Mouse (Mus musculus): ENCODE measurements around the gene Ano1. TPM values are rescaled to one million over a fixed set of nuclear protein-coding genes. Genes with fewer than 3 reads are reported as not detected.

Ano1 gene
- total and polyA plus RNA-seq, 2 experiments from 2014 or later = 7.5 to 11.6 TPM

DNA sequence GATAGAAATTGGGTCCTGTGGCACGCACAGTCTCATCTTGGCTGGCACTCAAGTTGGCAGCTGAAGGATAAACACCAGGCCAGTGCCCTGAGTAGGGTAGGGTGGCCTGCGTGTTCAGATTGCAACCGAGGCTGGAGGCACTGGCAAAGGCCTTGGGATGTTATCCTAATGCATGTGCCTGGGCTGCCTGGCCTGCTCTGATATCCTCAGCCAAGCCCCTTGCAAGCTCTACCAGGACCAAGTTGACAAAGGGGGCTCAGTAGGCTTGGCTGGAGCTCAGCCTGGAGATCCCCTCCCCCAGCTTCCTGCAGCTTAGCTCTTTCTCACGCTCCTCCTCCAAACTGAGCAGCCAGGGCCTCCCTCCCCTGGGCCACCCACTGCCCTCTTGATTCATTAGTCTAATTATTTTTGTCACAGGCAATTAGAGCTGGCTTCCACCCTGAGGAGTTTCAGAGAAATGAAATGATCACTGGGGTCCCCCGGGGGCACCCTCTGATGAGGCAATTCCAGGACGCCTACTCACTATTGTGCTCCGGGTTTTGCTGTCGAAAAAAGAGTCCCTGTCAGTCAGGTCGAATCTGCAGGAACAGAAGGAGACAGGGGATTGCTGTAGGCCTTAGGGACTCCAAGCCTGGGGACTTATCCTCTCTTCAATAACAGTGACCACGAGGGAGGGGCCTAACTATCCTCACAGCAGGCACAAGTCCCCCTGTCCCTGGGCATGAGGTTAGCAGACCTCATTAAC, 97.9 kb downstream of the Ano1 start:
- WGBS = 13% methylated on average over 10 of the region's 10 CpGs

DNA sequence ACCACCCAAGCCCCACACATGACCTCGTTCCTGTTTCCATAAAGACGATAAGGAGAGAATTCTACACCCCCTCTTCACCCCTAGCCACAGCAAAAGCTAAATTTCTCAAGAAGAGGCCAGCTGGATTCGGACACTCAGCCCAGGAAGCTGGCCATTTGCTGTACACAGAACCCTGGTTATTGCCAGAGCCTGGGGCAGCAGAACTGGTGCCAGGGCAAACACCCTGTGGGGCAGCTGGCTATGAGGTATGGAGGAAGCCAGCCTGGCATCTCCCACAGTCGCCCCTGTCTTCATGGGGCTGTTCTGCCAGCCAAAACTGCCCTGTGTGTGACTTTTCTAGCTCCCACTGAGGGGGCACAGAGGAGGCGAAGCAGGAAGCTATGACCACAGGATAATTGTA, 104.2 kb downstream of the Ano1 start:
- H3K4me1 ChIP-seq (ENCODE audit: insufficient read depth, low read length) = no peaks in the 10 kb centered on the region
- TF ChIP-seq CTCF (IDR thresholded peaks at IDR 0.05) = no peak
- H3K9me3 ChIP-seq (ENCODE audit: low read length) = no peaks in the 10 kb centered on the region
- H3K27ac ChIP-seq (ENCODE audit: low read depth, low read length) = no peak overlapping the region
- H3K4me3 ChIP-seq (ENCODE audit: low read depth, low read length) = no peak overlapping the region
- H3K4me2 ChIP-seq (ENCODE audit: low read depth, low read length, poor library complexity, severe bottlenecking) = no peak overlapping the region
- H3K36me3 ChIP-seq (ENCODE audit: insufficient read depth, low read length) = no peaks in the 10 kb centered on the region
- ATAC-seq (ENCODE audit: low FRiP score) (no peak), DNase-seq (ENCODE audit: low spot score) (peak; percentile 26)
- no peaks in the 10 kb centered on the region for H3K27me3 ChIP-seq (ENCODE audit: insufficient read depth, low read length)
- WGBS = 81% methylated on average over 5 of the region's 5 CpGs
- H3K9ac ChIP-seq (replicated peaks; ENCODE audit: low read length, poor library complexity, severe bottlenecking) = no peak overlapping the region

More for the DNA sequence above, 97.9 kb downstream of the Ano1 start:
- Histone ChIP-seq H3K36me3 (ENCODE audit: insufficient read depth, low read length) (no peaks in the 10 kb centered on the region), H3K4me1 (ENCODE audit: insufficient read depth, low read length) (no peaks in the 10 kb centered on the region), H3K4me3 (ENCODE audit: low read depth, low read length) (no peak overlapping the region), H3K27ac (ENCODE audit: low read depth, low read length) (peak overlapping the region; percentile 59), H3K9me3 (ENCODE audit: low read length) (no peaks in the 10 kb centered on the region), H3K4me2 (ENCODE audit: low read depth, low read length, poor library complexity, severe bottlenecking) (no peak overlapping the region), H3K9ac (replicated peaks; ENCODE audit: low read length, poor library complexity, severe bottlenecking) (no peak overlapping the region), H3K27me3 (ENCODE audit: insufficient read depth, low read length) (no peaks in the 10 kb centered on the region)
- peak; percentile 87 for ATAC-seq (ENCODE audit: low FRiP score)
- no peak for TF ChIP-seq CTCF (IDR thresholded peaks at IDR 0.05)
- peak; percentile 93 for DNase-seq (ENCODE audit: low spot score)

DNA sequence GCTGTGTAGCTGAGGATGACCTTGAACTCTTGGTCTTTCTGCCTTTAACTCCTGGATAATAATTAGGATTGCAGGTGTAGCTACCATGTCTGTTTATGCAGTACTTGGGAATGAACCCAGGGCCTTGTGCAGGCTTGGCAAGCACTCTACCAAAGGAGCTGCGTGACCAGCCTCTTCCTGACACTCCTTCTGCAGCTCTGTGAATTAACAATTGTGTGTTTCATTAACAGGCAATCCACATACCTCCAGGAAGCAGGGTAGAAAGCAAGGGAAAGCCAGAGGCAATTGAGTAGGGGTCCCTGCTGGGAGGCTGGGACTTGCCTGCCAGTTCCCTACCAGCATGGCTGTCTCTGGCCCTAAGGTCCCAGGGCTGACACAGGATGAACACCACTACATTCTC, 111.0 kb downstream of the Ano1 start:
- peak; percentile 33 for DNase-seq (ENCODE audit: low spot score)
- no peaks in the 10 kb centered on the region for H3K4me1 ChIP-seq (ENCODE audit: insufficient read depth, low read length)
- no peaks in the 10 kb centered on the region for H3K9me3 ChIP-seq (ENCODE audit: low read length)
- H3K9ac ChIP-seq (replicated peaks; ENCODE audit: low read length, poor library complexity, severe bottlenecking) = no peak overlapping the region
- H3K27me3 ChIP-seq (ENCODE audit: insufficient read depth, low read length) = no peaks in the 10 kb centered on the region
- no peaks in the 10 kb centered on the region for H3K36me3 ChIP-seq (ENCODE audit: insufficient read depth, low read length)
- H3K27ac ChIP-seq (ENCODE audit: low read depth, low read length) = no peak overlapping the region
- 64% methylated on average over 1 of the region's 1 CpGs for WGBS
- ATAC-seq (ENCODE audit: low FRiP score) = no peak
- H3K4me3 ChIP-seq (ENCODE audit: low read depth, low read length) = no peak overlapping the region
- H3K4me2 ChIP-seq (ENCODE audit: low read depth, low read length, poor library complexity, severe bottlenecking) = no peak overlapping the region
- no peak for TF ChIP-seq CTCF (IDR thresholded peaks at IDR 0.05)

DNA sequence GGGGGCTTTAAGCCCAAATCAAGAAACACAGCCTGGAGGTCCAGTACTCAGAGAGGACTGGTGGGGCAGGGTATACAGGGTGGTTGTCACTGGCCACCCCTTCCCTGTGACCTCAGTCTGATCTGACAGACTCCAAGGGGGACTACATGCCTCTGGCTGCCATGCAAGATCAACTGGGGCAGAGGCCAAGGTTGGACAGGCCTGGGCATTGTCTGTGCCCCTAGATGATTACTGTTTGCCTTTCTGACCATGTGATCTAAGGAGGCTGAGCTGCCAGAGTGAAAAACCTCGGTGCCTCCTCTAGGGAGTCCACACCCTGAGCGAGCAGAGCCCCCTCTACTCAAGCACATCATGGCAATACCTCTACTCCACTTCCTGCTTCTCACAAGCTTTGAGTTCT, 115.8 kb downstream of the Ano1 start:
- no peak overlapping the region for H3K9ac ChIP-seq (replicated peaks; ENCODE audit: low read length, poor library complexity, severe bottlenecking)
- DNase-seq (ENCODE audit: low spot score) (peak; percentile 15), ATAC-seq (ENCODE audit: low FRiP score) (peak; percentile 62; the same call in 1 of the 2 replicates)
- no peaks in the 10 kb centered on the region for H3K27me3 ChIP-seq (ENCODE audit: insufficient read depth, low read length)
- no peaks in the 10 kb centered on the region for H3K9me3 ChIP-seq (ENCODE audit: low read length)
- WGBS = 29% methylated on average over 2 of the region's 2 CpGs
- peak overlapping the region; percentile 18; the same call in 1 of the 2 replicates for H3K27ac ChIP-seq (ENCODE audit: low read depth, low read length)
- H3K4me3 ChIP-seq (ENCODE audit: low read depth, low read length) = no peak overlapping the region
- no peaks in the 10 kb centered on the region for H3K36me3 ChIP-seq (ENCODE audit: insufficient read depth, low read length)
- no peaks in the 10 kb centered on the region for H3K4me1 ChIP-seq (ENCODE audit: insufficient read depth, low read length)
- no peak overlapping the region for H3K4me2 ChIP-seq (ENCODE audit: low read depth, low read length, poor library complexity, severe bottlenecking)
- TF ChIP-seq CTCF (IDR thresholded peaks at IDR 0.05) = no peak

DNA sequence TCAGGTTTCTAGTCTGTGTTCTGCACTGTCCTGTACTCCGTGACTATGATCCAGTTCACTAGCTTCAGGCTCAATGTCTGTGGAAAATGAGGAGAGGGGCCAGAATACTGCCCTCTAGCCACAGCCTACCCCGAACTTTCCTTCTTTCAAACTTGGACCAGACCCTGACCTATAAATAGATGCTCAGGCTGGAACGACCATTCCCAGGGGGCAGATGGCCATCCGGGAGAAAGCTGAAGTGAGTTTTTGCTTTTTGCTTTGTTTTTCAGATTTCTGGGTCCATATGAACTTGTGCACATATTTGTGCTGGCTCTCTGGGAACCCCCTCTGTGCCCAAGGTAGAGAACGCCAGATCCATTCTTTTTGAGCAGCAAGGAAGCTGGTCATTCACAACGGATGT, 116.9 kb downstream of the Ano1 start:
- no peaks in the 10 kb centered on the region for H3K4me1 ChIP-seq (ENCODE audit: insufficient read depth, low read length)
- H3K27me3 ChIP-seq (ENCODE audit: insufficient read depth, low read length) = no peaks in the 10 kb centered on the region
- H3K9ac ChIP-seq (replicated peaks; ENCODE audit: low read length, poor library complexity, severe bottlenecking) = no peak overlapping the region
- no peak overlapping the region for H3K4me3 ChIP-seq (ENCODE audit: low read depth, low read length)
- WGBS = 79% methylated on average over 6 of the region's 6 CpGs
- H3K9me3 ChIP-seq (ENCODE audit: low read length) = no peaks in the 10 kb centered on the region
- ATAC-seq (ENCODE audit: low FRiP score) (no peak), DNase-seq (ENCODE audit: low spot score) (no peak)
- H3K27ac ChIP-seq (ENCODE audit: low read depth, low read length) = no peak overlapping the region
- no peaks in the 10 kb centered on the region for H3K36me3 ChIP-seq (ENCODE audit: insufficient read depth, low read length)
- H3K4me2 ChIP-seq (ENCODE audit: low read depth, low read length, poor library complexity, severe bottlenecking) = no peak overlapping the region
- no peak for TF ChIP-seq CTCF (IDR thresholded peaks at IDR 0.05)

DNA sequence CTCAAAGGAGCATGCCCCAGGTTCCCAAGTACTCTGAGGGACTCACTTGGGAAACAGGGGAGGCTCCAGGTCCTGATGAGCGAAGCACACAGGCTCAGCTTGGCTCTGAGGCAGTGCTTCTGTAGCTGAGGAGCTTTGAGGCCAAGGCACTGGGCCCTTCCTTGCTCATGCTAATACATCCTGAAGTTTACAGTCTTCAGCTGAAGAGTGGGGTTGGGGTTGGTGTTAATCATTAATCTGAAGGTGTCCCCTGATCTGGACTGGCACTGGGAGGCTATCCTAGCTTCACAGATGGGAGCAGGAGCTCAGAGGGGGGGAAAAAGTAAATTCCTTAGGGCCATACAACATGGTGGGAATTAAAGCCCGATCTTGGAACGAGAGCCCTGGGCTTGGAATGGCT, 117.3 kb downstream of the Ano1 start:
- no peaks in the 10 kb centered on the region for H3K27me3 ChIP-seq (ENCODE audit: insufficient read depth, low read length)
- no peak for TF ChIP-seq CTCF (IDR thresholded peaks at IDR 0.05)
- no peak overlapping the region for H3K9ac ChIP-seq (replicated peaks; ENCODE audit: low read length, poor library complexity, severe bottlenecking)
- ATAC-seq (ENCODE audit: low FRiP score) = no peak
- no peaks in the 10 kb centered on the region for H3K9me3 ChIP-seq (ENCODE audit: low read length)
- DNase-seq (ENCODE audit: low spot score) = no peak
- no peaks in the 10 kb centered on the region for H3K4me1 ChIP-seq (ENCODE audit: insufficient read depth, low read length)
- H3K36me3 ChIP-seq (ENCODE audit: insufficient read depth, low read length) = no peaks in the 10 kb centered on the region
- no peak overlapping the region for H3K4me2 ChIP-seq (ENCODE audit: low read depth, low read length, poor library complexity, severe bottlenecking)
- WGBS = 85% methylated on average over 3 of the region's 3 CpGs
- no peak overlapping the region for H3K4me3 ChIP-seq (ENCODE audit: low read depth, low read length)
- H3K27ac ChIP-seq (ENCODE audit: low read depth, low read length) = no peak overlapping the region

All from midbrain, postnatal 0 days (tissue).